Mouse (Mus musculus): ENCODE results near the gene Pex1. TPM values are rescaled to one million over a fixed set of nuclear protein-coding genes. Genes with fewer than 3 reads are reported as not detected.

Pex1 gene
- total RNA-seq, 1 experiment from 2014 or later, result 32.2 TPM

Other genes starting within 250 kb of the Pex1 start
- 168 and 180 TPM in 2 replicates for gene Fam133b, start 52.2 kb upstream of the Pex1 start, total RNA-seq (2017)
- 15.8 and 17.7 TPM in 2 replicates for gene 1700109H08Rik, start 24.5 kb upstream of the Pex1 start, total RNA-seq (2017)
- 37.9 and 38.6 TPM in 2 replicates for gene Rbm48, start 519 bp downstream of the Pex1 start, total RNA-seq (2017)
- 2.9 TPM in 1 of 2 replicates, not detected in the other for gene Tmbim7, start 55.1 kb downstream of the Pex1 start, total RNA-seq (2017)
- 187 and 209 TPM in 2 replicates for gene Gatad1, start 61.1 kb downstream of the Pex1 start, total RNA-seq (2017)
- 43.5 and 68.3 TPM in 2 replicates for gene Ankib1, start 206.9 kb downstream of the Pex1 start, total RNA-seq (2017)
- 67.0 and 67.5 TPM in 2 replicates for gene Krit1, start 207.1 kb downstream of the Pex1 start, total RNA-seq (2017)
- gene Lrrd1, start 249.1 kb downstream of the Pex1 start, total RNA-seq (2017), result not detected in 2 replicates

All from common myeloid progenitor, adult 5-6 weeks (primary cell).